Mouse (Mus musculus) embryonic facial prominence, embryonic 14.5 days (tissue): Measurements from ENCODE around the gene Gnb3. TPM values are rescaled to one million over a fixed set of nuclear protein-coding genes. Genes with fewer than 3 reads are reported as not detected.
A peak's percentile ranks its signal among the peaks of the same experiment; 100 is the strongest.

Experiments
- ATAC-seq: fragments of 200-750 bp; cut with Nextera tagmentation; 2 replicates; pipeline ENCODE4 v1.8.0; 2017; ENCODE audit warnings: low read depth, moderate number of reproducible peaks, moderate TSS enrichment
- DNase-seq: peaks from one replicate; pipeline ENCODE4 v3.0.0-alpha.2; 2015; ENCODE audit warnings: low spot score
- H3K27ac ChIP-seq: fragments of 300-500 bp; sonication (generic); replicated peaks from 2 replicates; pipeline ENCODE4 v1.5.1; 2014; ENCODE audit warnings: low read depth, mild to moderate bottlenecking, low read length, moderate library complexity
- H3K27me3 ChIP-seq: fragments of 300-500 bp; sonication (generic); replicated peaks from 2 replicates; pipeline ENCODE4 v1.6.1; 2014; ENCODE audit warnings: low read length; ENCODE audit not compliant: control insufficient read depth, insufficient read depth
- H3K36me3 ChIP-seq: fragments of 300-500 bp; sonication (generic); 2 replicates; pipeline ENCODE4 v1.6.1; 2014; ENCODE audit warnings: low read length, mixed read lengths; ENCODE audit not compliant: control insufficient read depth, insufficient read depth
- H3K4me1 ChIP-seq: fragments of 300-500 bp; sonication (generic); 2 replicates; pipeline ENCODE4 v1.6.1; 2014; ENCODE audit warnings: antibody characterized with exemption, low read length; ENCODE audit not compliant: control insufficient read depth, insufficient read depth
- H3K4me2 ChIP-seq: fragments of 300-500 bp; sonication (generic); 2 replicates; pipeline ENCODE4 v1.6.1; 2014; ENCODE audit warnings: low read depth, mild to moderate bottlenecking, low read length, moderate library complexity, mixed read lengths
- H3K4me3 ChIP-seq: fragments of 300-500 bp; sonication (generic); 2 replicates; pipeline ENCODE4 v1.5.1; 2014; ENCODE audit warnings: low read depth, mild to moderate bottlenecking, low read length
- H3K9ac ChIP-seq: fragments of 300-500 bp; sonication (generic); 2 replicates; pipeline ENCODE4 v1.6.1; 2014; ENCODE audit warnings: low read depth, mild to moderate bottlenecking, low read length, moderate library complexity, mixed read lengths
- H3K9me3 ChIP-seq: fragments of 300-500 bp; sonication (generic); 2 replicates; pipeline ENCODE4 v1.6.1; 2016; ENCODE audit warnings: low read length; ENCODE audit not compliant: control insufficient read depth
- WGBS: fragments of 180-500 bp; shearing (Covaris S2); extraction: QIAGEN DNeasy Blood & Tissue Kit; methylation state at CpG from one replicate; pipeline ENCODE4 v1.1.7; 2014; 5-methylcytosine and 5-hydroxymethylcytosine counted together
- polyA plus RNA-seq: library from polyadenylated mRNA; unstranded; fragments of >200 nt; fragmentation: Nextera tagmentation; extraction: Ambion mirVana; gene quantifications from 2 replicates; pipeline ENCODE4 v1.2.1, GENCODE M21; 2014

The Gnb3 gene
- polyA plus RNA-seq, 1 experiment from 2014 or later: 3.5 TPM

GRCm38 (mm10) chr6:124809775-124810538 is 30.1 kb downstream of the Gnb3 start:
- Histone ChIP-seq H3K36me3 (peaks cover 24% of the 10 kb centered on the region), H3K9ac (peak overlapping the region; percentile 78), H3K27ac (peak overlapping the region; percentile 92), H3K27me3 (no peaks in the 10 kb centered on the region), H3K4me3 (peak overlapping the region; percentile 65), H3K4me1 (peaks cover 25% of the 10 kb centered on the region), H3K4me2 (peak overlapping the region; percentile 86), H3K9me3 (no peaks in the 10 kb centered on the region)
- DNase-seq: no peak
- WGBS: 43% methylated on average over 13 of the region's 14 CpGs
- no peak for ATAC-seq

GRCm38 (mm10) chr6:124809052-124809774 is 30.9 kb downstream of the Gnb3 start:
- peak overlapping the region; percentile 92 for H3K27ac ChIP-seq
- peak overlapping the region; percentile 86 for H3K4me2 ChIP-seq
- H3K4me3 ChIP-seq: peak overlapping the region; percentile 65
- peaks cover 24% of the 10 kb centered on the region for H3K36me3 ChIP-seq
- WGBS: 0% methylated on average over 31 of the region's 35 CpGs
- H3K9me3 ChIP-seq: no peaks in the 10 kb centered on the region
- H3K4me1 ChIP-seq: peaks cover 25% of the 10 kb centered on the region
- no peaks in the 10 kb centered on the region for H3K27me3 ChIP-seq
- peak overlapping the region; percentile 78 for H3K9ac ChIP-seq
- ATAC-seq: peak; percentile 20
- DNase-seq: peak; percentile 88

GRCm38 (mm10) chr6:124808358-124809012 is 31.6 kb downstream of the Gnb3 start, which contains the start of gene Spsb2:
Gene Spsb2, plus strand, starts transcription at chr6:124808661.
- peak within 1 kb of the TSS; percentile 86 for H3K4me2 ChIP-seq
- DNase-seq (peak; percentile 84), ATAC-seq (peak; percentile 55)
- peak within 1 kb of the TSS; percentile 78 for H3K9ac ChIP-seq
- H3K36me3 ChIP-seq: peaks cover 24% of the 10 kb centered on the region
- H3K9me3 ChIP-seq: no peaks in the 10 kb centered on the region
- H3K4me1 ChIP-seq: peaks cover 25% of the 10 kb centered on the region
- 4% methylated on average over 26 of the region's 29 CpGs for WGBS
- no peaks in the 10 kb centered on the region for H3K27me3 ChIP-seq
- peak within 1 kb of the TSS; percentile 65 for H3K4me3 ChIP-seq
- peak within 1 kb of the TSS; percentile 92 for H3K27ac ChIP-seq

GRCm38 (mm10) chr6:124807986-124808357 is 32.1 kb downstream of the Gnb3 start:
- Histone ChIP-seq H3K27me3 (no peaks in the 10 kb centered on the region), H3K4me3 (peak overlapping the region; percentile 65), H3K36me3 (peaks cover 24% of the 10 kb centered on the region), H3K4me1 (peaks cover 25% of the 10 kb centered on the region), H3K9me3 (no peaks in the 10 kb centered on the region), H3K9ac (peak overlapping the region; percentile 78; the same call in 1 of the 2 replicates), H3K4me2 (peak overlapping the region; percentile 86), H3K27ac (peak overlapping the region; percentile 92; the same call in 1 of the 2 replicates)
- 79% methylated on average over 6 of the region's 6 CpGs for WGBS
- DNase-seq (no peak), ATAC-seq (no peak)

- Histone ChIP-seq H3K9me3 (no peaks in the 10 kb centered on the region), H3K27ac (no peak overlapping the region), H3K27me3 (no peaks in the 10 kb centered on the region), H3K4me3 (no peak overlapping the region), H3K36me3 (peaks cover 20% of the 10 kb centered on the region), H3K4me2 (no peak overlapping the region), H3K4me1 (peaks cover 25% of the 10 kb centered on the region), H3K9ac (no peak overlapping the region)
- no peak for ATAC-seq
- 71% methylated on average over 4 of the region's 4 CpGs for WGBS
- no peak for DNase-seq
These were observed 32.7 kb downstream of the Gnb3 start for GRCm38 (mm10) chr6:124807366-124807765.

- H3K27ac ChIP-seq: peak overlapping the region; percentile 90
- peak overlapping the region; percentile 63 for H3K4me2 ChIP-seq
- no peak for ATAC-seq
- 76% methylated on average over 7 of the region's 7 CpGs for WGBS
- no peaks in the 10 kb centered on the region for H3K9me3 ChIP-seq
- H3K4me3 ChIP-seq: peak overlapping the region; percentile 42
- H3K4me1 ChIP-seq: peaks cover 22% of the 10 kb centered on the region; the same call in 1 of the 2 replicates
- peaks cover 13% of the 10 kb centered on the region for H3K36me3 ChIP-seq
- no peak for DNase-seq
- no peaks in the 10 kb centered on the region for H3K27me3 ChIP-seq
- peak overlapping the region; percentile 9; the same call in 1 of the 2 replicates for H3K9ac ChIP-seq
These were observed 33.5 kb downstream of the Gnb3 start for GRCm38 (mm10) chr6:124806446-124807140.

- H3K4me3 ChIP-seq: peak overlapping the region; percentile 42
- H3K9me3 ChIP-seq: no peaks in the 10 kb centered on the region
- peak overlapping the region; percentile 90 for H3K27ac ChIP-seq
- DNase-seq: peak; percentile 97
- no peaks in the 10 kb centered on the region for H3K27me3 ChIP-seq
- peak; percentile 83 for ATAC-seq
- 1% methylated on average over 34 of the region's 34 CpGs for WGBS
- H3K9ac ChIP-seq: peak overlapping the region; percentile 61
- H3K36me3 ChIP-seq: peaks cover 5% of the 10 kb centered on the region; the same call in 1 of the 2 replicates
- peak overlapping the region; percentile 63 for H3K4me2 ChIP-seq
- H3K4me1 ChIP-seq: peaks cover 22% of the 10 kb centered on the region; the same call in 1 of the 2 replicates
These were observed 34.4 kb downstream of the Gnb3 start for GRCm38 (mm10) chr6:124805341-124806321.
